Mouse (Mus musculus): ENCODE results near the gene Dcaf4.

DNA sequence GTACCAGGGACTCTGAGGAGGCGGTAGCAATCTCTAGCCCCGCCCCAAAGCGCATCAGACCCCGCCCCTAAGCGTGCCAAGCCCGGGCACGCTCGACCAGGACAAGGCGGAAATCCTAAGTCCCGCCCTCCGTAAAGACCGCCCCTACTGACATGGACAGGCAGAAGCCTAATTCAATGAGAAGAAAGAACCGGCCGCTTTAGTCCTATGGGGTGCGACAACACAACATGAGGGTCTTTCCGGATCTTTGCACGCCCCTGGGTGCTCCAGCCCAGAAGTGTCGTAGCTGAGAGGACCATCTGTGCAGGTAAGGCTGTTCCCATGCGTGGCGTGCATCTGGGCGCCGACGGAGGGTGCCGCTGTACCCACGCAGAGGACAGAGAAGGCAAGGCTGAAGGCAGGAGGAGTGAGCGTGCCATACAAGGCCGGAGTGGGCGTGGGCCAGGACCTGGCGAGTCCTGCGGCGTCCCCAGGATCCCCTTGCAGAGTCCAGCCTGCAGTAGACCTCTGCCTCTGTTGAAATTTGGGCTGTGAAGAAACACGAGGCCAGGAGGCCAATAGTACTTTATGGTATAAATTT lies at the start of gene Dcaf4:
- TF ChIP-seq CTCF (IDR thresholded peaks at IDR 0.05; ENCODE audit: control insufficient read depth, insufficient read depth, insufficient read length) (no peak), MYOG (IDR thresholded peaks at IDR 0.05; ENCODE audit: control insufficient read depth, extremely low read depth, insufficient read length) (no peak), MAX (IDR thresholded peaks at IDR 0.05) (no peak)
